Mouse (Mus musculus) layer of hippocampus, postnatal 10 days (tissue): ENCODE data around the gene Srpk2. TPM values are rescaled to one million over a fixed set of nuclear protein-coding genes. Genes with fewer than 3 reads are reported as not detected.
"Not testable (repeated sequence)": the region's sequence is repeated elsewhere in the genome, so short reads cannot be mapped to it uniquely, and the experiment has no call there.

Experiments used
- DNase-seq, 2 experiments: peaks; one replicate each; pipeline ENCODE4 v3.0.0; 2021; ENCODE audit warnings: low spot score in 2 of 2
- total RNA-seq, 2 experiments: library from RNA; stranded (reverse); gene quantifications; 2 replicates each; pipeline ENCODE4 v1.2.3; 2021

Gene Srpk2
- total RNA-seq, 2 experiments from 2014 or later, result 143 to 151 TPM

DNA sequence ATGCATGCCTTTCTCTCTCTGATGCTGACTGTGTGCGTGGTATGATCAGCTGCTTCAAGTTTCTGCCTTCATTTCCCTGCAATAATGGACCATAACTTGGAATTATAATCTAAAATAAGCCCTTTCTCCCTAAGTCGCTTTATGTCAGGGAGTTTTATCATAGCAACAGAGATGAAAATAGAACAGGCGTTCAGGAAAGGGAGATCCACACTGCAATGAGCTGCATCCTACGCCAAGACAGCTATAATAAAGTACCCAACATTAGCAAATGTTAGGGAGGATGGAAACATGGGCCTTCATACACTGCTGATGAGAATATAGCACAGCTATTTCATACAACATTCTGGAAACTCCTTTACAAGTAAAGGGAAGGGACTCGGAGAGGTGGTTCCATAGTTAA, 116.2 kb downstream of the Srpk2 start:
- no peak for DNase-seq

DNA sequence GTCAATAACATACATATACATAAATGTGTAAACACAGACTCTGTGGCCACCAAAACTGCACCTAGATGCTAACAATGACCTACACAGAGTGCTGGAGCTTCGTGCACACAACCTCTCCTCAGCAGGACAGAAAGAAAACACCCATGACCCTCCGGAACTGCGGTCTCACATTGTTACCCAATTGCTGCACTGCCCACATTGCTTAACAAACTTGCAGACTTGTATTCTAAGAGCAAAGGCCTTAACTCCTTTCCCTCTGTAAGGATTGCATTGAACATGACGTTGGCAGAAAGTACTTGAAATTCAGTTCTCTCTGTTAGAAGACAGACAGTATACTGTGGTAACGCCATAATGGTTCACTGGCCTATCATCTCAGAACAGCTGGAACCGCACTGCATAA, 118.0 kb downstream of the Srpk2 start:
- DNase-seq, result no peak

DNA sequence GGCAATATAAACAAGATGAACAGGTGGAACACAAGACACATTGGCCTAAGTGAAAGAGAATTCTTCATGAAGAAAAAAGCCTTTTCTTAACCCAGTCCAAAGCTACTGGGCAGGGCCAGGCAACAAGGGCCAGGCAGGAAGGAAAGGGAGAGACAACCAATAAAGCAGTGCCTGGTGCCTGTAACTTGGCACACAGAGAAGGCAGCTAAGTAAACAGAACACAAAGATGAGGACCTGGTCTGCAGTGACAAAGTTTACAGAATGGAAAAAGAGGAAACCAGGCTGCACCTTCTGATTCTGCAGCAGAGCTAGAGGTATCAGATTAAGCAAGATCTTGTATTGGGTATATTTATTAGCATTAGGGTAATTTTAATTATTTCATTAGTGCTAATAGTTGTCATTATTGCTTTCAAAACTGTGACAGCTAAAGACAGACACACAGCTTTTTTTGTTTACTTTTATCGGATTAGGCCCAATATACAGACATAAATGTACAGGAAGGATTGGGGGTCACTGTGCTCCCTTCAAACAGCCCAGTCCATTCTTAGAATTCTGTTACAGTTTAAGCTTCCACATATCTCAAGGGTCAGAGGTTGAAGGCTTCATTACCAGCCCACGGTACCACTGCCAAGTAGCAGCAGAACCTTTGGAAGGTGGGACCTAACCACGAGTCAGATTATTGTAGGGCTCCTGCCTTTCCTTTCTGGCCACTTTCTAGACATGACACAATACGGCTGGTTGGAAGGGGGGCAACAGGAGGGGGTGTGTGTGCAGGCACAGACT, 121.9 kb downstream of the Srpk2 start:
- no peak for DNase-seq

DNA sequence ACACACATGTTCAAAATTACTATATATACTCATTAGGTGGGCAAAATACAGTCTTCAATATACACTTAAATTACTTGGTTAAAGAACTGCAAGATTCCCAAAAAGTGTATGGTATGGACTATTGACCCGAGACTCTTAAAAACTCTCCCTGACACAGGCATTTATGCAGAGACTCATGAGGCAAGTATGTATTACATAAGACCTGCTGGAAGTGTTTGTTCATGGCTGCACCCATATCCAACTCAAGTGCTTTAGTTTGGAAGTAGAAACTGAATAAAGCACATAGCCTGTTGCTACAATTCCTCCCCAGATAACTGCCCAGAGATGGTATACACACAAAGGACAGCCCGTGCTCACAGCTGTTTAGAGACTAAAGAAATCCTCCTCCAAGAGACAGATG, 123.2 kb downstream of the Srpk2 start:
- DNase-seq, result no peak

DNA sequence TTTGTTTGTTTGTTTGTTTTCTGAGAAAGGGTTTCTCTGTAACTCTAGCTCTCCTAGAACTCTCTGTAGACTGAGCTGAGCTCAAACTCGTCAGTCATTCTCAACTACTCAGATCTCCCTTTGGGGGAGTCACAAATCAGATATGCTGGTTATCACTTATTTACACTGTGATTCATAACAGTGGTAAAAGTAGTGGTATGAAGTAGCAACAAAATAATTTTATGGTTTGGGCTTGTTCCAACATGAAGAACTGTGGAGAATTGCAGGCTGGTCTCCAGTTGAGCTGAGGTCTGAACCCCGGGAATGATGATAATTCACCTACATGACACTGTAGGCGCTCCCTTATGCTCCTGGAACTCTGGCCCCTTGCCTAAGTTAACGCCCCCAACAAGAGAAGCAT, 124.2 kb downstream of the Srpk2 start:
- DNase-seq, result no peak

DNA sequence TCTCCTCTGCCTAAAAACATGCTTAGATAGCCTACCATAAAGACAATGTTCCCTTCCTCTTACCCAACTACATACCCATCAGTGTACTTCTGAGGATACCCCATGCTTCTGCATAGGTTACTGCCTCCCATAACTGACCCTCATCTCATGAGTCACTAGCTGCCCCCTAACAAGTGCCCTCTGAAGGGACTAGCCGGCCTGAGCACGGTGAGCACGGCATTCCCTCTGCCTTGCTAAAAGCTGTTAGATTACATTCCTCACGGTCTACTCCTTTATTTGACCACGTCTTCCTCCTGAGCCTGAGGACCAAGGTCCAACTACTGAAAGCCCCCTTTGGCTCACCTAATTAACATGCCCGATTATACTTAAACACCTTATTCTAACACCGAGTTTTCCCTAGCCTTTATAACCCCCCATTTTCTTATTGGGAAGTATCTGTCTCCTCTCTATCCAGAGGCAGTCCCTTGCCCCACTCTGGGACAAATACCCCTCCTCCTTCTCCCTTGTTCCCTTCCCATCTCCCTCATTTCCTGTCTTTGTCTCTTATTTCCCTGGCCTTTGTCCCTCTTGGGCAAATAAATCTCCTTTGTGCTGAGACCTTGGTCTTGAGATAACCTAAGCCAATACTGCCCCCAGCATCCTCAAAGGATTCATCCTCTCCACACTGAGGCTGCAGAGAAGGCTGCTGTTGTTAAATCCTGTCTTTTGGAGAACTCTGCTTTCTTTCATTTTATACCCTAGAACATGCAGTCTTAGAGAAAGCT, 128.2 kb downstream of the Srpk2 start:
- DNase-seq, result no peak

DNA sequence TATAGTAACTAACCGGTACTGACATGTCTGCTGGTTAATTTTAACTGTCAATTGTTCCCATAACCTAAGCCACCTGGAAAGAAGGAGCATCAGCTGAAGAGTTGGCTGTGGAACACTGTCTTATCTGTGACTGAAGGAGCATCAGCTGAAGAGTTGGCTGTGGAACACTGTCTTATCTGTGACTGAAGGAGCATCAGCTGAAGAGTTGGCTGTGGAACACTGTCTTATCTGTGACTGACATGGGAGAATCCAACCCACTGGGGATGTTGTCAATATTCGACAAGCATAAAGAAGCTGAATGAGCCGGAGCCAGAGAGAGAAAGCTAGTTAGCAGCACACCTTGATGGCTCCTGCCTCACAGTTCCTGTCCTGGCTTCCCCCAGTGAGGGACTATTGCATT, 131.1 kb downstream of the Srpk2 start:
- not testable (repeated sequence) for DNase-seq

DNA sequence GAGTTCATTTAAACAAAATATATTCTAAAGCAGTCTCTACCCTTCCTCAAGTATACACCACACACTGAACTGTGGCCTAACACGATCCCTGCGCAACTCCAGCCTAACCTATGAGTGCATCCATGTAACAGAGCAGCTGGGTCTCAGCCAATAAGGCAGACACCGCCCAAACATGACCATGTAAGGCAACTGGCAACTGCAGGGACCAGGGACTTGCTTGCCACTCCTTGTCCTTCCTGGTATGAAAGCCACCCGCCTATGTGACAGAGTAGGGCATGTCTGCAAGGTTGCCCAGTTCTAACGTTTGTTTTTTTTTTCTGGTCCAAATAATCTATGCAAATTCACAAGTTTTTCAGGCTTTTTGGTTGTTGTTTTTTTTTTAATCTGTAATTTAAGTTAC, 132.7 kb downstream of the Srpk2 start:
- no peak for DNase-seq

DNA sequence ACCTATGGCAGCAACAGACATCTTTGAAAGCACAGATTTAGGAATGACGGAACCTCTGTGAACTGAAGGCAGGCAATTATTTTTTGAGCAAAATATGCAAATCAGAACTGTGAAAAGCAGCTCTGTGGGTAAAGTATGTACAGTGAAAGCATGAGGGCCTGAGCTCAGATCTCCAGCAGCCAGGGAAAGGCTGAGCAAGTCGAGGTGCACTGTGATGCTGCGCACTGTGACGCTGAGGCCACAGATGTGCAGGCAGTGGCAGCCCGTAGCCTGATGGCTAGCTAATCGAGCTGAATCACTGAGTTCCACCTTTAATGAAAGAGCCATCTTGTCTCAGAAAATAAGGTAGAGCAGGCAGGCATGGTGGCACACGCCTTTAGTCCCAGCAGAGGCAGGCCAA, 148.7 kb downstream of the Srpk2 start:
- DNase-seq, result no peak

DNA sequence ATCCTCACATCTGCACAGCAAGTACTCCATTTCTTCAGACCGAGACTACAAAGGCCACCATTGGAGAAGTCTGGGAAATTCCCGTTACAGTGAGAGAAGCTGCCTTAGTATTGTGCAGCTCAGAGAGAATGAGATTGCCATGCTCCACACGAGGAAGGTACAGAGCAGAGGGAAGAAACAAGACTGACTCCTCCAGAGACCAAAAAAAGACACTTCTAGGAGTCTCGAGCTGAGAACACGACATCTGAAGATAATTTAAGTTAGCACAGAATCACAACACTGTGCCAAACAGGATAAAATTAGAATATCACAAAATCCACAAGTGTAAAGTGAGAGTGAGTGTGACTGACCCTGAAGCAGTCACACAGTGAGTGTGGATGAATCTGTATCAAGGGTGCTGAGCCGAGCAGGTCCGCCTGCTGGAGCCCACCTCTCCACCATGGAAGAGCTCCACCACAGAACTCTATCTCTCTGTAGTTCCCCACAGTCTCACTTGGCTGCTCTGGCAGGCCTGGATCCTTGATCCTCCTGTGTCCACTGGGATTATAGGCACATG, 152.8 kb downstream of the Srpk2 start:
- no peak for DNase-seq

DNA sequence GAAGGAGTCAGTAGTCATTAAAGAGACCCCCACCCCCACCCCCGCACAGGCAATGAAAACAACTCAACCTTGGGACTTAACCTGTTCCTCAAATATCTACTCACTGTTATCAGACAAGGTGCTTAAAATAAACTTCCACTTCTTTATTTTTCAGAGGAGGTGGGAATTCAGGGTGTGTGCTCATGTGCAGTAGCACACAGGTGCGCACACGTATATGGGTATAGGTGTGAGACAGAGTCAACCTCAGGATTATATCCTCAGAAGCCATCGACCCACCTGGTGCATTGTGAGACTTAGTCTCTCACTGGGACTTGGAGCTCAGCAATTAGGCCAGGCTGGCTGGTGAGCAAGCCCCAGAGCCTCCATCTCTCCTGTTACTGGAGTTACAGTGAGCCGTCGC, 153.3 kb downstream of the Srpk2 start:
- DNase-seq, result no peak

DNA sequence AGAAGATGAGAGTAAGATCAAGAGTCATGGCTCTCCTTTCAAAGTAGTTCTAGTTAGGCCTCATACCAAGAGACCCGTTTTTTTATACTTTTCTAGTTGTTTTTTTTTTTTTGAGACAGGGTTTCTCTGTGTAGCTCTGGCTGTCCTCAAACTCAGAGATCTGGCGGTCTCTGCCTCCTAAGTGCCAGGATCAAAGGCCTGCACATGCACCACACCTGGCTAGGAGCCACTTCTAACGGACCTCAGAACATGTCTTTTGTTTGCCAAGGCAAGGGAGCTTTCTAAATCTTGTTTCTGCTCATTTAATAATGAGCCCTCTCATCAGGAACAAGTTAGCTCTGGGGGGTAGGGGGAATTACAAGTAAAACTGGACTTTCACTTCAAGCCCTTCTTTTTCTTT, 159.8 kb downstream of the Srpk2 start:
- DNase-seq, result no peak

DNA sequence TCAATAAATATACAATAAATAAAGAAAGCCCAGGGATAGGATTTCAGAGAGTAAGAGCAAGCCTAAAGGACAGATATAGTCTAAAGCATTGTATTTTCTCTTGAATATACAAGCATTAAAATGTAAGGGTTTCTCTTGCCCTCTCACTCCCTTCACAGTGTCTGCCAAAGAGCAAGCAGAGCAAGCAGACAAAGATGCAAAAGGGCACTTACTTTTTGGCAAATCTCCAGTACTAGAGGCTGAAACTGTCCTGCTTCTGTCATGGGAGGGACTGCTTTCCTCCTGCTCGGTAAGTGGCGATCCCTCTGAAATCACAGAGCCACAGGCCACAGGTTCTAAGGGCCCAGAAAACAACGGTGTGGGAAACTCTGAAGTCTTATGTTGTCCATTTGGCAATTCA, 160.5 kb downstream of the Srpk2 start:
- no peak for DNase-seq

DNA sequence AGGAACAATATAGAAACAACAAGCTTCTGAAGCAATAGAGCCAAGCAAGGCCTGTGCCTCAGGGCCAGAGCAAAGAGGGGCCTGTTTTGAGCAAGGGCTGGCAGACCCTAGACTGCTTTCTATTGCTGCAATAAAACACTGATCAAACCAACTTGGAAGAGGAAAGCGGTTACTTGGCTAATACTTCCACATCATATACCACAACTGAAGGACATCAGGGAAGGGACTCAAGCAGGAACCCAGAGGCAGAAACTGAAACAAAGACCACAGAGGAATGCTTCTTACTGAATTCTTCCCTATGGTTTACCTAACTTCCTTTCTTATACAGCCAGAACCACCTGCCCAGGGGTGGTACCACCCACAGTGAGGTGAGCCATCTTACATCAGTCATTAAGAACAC, 162.8 kb downstream of the Srpk2 start:
- no peak for DNase-seq

DNA sequence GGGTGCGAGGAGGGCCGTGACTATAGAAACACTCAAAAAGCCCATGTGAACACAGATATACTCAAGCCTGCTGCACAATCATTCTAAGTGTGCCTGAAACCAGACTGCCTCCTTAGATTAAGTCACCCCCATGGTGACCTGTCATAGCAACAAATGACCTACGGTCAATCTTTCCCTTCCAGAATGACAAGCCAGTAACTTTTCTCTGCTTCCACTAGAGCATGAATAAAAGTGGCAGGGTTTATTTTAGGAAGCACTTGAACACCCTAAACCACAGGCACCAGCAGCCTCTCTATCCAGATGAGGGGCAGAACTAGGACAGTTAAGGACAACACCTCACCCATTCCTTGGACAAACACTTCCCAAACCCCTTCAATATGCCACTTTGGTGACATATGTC, 164.7 kb downstream of the Srpk2 start:
- DNase-seq, result no peak

DNA sequence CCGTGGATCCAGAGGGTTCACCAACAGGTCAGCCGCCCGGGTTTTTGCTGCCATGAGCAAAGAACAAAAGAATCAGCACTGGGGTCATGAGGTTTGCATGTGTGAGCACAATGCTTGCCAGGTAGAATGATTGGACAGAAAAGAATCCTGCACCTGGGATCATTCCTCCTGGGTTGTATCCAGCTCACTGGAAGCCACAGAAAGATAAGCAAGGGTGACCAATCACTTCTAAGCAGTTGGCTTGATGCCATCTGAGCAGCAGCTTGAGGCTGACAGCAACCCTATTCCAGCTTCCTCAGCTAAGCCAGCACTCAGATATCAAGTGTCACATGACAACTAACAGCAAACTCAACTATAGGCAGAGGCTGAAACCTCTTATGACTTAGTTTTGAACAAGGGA, 165.7 kb downstream of the Srpk2 start:
- DNase-seq, result no peak

DNA sequence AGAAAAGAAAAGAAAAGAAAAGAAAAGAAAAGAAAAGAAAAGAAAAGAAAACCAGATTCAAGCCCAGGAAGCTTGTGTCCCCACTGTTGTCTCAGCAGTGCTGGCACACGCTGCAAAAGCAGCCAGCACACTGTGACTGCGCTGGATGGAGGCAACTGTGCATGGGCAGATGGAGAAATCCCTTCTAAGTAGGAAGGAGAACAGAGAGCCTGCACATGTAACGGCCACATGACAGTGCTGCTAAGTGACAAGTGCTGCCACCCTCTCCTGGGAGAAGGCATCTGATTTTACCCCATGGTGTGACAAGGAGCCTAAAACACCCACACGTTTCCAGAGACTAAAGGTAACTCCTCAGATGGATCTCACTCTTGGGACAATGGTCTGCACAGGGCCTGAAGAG, 166.6 kb downstream of the Srpk2 start:
- DNase-seq, result peak in 1 of 2 experiments; percentile 30

DNA sequence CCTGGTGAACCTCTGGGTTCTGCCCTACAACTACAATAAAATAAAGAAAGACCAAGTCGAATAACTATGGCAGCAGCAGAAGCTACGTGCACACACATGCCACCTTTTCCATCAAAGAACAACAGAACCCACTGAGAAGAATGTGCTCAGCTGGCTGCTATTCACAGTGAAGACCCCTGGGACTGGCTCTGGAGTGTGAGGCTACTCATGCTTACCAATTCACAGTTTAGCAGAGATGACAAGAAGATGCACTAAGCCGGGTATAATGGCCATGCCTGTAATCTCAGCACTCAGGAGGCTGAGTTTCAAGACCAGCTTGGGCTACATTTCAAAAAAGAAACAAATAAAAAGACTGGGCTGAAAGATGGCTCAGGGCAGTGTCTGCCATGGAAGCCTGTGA, 167.5 kb downstream of the Srpk2 start:
- no peak for DNase-seq

DNA sequence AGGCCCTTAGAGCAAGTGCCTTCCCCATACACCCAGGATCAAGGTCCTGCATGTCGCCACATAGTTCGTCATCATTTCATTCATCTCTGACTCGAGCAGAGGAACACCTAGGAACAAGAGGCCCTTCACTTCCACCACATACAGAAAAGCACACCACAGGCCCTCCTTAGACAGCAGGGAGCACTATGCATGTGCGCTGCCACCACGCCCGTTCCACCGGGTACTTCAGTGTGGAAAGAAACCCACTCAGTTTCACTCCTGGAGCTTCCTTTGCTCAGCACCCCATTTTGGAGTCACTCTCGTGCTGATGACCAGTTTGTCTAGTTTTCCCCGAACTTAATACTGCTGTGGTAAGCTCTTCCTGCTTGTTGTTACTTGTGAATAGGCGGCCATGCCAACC, 169.4 kb downstream of the Srpk2 start:
- no peak for DNase-seq

DNA sequence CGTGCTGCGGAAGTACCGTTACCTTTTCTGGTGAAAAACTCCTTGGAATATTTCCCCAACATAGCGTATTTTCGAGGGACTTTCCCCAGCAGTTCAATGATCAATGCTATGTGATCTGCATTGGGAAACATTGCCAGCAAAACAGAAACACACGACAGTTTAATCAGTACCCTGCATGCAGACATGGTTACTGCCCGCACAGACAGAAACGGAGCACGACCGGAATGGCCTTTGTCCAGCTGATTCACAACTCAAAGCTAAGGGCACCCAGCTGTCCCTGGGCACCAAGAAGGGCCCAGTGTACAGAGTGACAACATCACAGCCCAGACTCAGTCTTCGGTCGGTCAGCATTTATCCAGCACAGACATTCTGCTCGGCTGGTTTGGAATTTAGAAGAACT, 170.9 kb downstream of the Srpk2 start:
- DNase-seq, result no peak

DNA sequence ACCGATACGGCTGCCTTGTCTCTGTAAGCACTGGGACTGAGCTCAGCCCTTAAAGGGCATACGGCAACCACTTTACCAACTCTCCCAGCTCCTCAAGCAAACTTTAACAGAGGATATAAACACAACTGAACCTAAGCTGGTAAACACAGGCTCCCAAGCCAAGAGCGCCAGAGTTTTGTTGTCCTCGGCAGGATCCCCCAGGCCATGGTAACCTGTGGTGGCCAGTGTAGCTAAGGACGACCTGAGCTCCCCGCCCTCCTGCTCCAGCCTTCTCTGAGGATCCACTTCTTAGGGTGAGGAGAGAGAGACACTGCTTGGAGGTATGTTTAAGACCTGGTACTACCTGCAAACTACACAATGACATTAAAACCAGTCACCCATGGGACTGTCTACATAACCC, 171.9 kb downstream of the Srpk2 start:
- DNase-seq, result no peak

DNA sequence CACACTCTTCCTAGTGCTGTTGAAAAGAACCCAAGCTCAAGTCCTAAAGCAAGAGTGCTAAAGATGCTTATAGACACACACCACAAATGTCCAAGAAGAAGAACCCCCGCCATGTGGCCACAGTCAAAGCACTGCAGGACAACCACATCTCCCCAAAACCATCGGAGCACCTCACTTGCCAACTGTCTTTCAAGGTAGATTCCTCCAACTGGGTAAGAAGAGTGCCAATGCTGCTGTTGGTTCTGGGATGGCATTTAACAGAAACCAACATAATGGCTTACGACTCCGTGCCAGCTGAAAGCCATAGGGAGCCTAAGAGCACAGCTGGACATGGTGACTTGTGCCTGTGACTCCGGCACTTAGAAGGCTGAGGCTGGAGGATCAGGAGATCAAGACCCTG, 173.0 kb downstream of the Srpk2 start:
- no peak for DNase-seq

DNA sequence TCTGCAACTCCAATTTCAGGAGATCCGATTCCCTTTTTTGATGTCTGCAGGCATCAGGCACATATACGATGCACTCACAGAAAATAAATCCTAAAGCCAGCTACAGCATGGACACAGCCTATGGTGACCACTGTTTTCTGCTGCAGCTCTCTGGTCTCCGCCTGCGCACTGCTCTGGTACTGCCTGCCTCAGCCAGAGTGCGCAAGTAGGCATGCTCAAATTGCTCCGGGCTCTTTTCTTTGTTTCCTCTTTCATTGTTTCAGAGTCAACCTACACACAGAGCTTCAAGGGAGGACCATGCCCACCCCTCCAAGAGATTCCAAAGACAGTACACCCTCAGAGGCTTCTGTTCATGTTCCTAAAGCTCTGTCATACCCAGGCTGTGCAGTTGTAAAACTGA, 175.8 kb downstream of the Srpk2 start:
- no peak for DNase-seq
